Mouse (Mus musculus) embryonic facial prominence, embryonic 15.5 days (tissue): ENCODE results near the gene Gm29776. TPM values are rescaled to one million over a fixed set of nuclear protein-coding genes. Genes with fewer than 3 reads are reported as not detected.

Experiments used
- ATAC-seq: fragments of 200-750 bp; cut with Nextera tagmentation; 2 replicates; pipeline ENCODE4 v1.8.0; 2017; ENCODE audit warnings: low read depth, moderate TSS enrichment; ENCODE audit not compliant: insufficient number of reproducible peaks, low FRiP score, low TSS enrichment
- H3K27ac ChIP-seq: fragments of 300-500 bp; sonication (generic); replicated peaks from 2 replicates; pipeline ENCODE4 v1.5.1; 2015; ENCODE audit warnings: mild to moderate bottlenecking, inconsistent platforms
- H3K27me3 ChIP-seq: fragments of 300-500 bp; sonication (generic); 2 replicates; pipeline ENCODE4 v1.6.1; 2015; ENCODE audit warnings: inconsistent platforms
- H3K36me3 ChIP-seq: fragments of 300-500 bp; sonication (generic); 2 replicates; pipeline ENCODE4 v1.6.1; 2015; ENCODE audit warnings: mild to moderate bottlenecking, inconsistent platforms
- H3K4me1 ChIP-seq: fragments of 300-500 bp; sonication (generic); 2 replicates; pipeline ENCODE4 v1.6.1; 2015; ENCODE audit warnings: inconsistent platforms
- H3K4me2 ChIP-seq: fragments of 300-500 bp; sonication (generic); replicated peaks from 2 replicates; pipeline ENCODE4 v1.6.1; 2015; ENCODE audit warnings: mild to moderate bottlenecking, inconsistent platforms
- H3K4me3 ChIP-seq: fragments of 300-500 bp; sonication (generic); replicated peaks from 2 replicates; pipeline ENCODE4 v1.5.1; 2015; ENCODE audit warnings: mild to moderate bottlenecking, inconsistent platforms
- H3K9ac ChIP-seq: fragments of 300-500 bp; sonication (generic); 2 replicates; pipeline ENCODE4 v1.6.1; 2015; ENCODE audit warnings: inconsistent platforms
- H3K9me3 ChIP-seq: fragments of 300-500 bp; sonication (generic); replicated peaks from 2 replicates; pipeline ENCODE4 v1.6.1; 2016; ENCODE audit warnings: inconsistent platforms
- WGBS: fragments of 180-500 bp; shearing (Covaris S2); methylation state at CpG from one replicate; pipeline ENCODE4 v1.1.7; 2015; 5-methylcytosine and 5-hydroxymethylcytosine counted together
- microRNA-seq: library from miRNA; unstranded; fragments of <30 nt; microRNA quantifications from one replicate; pipeline ENCODE4, GENCODE M21; 2016; ENCODE audit warnings: borderline number of aligned reads
- polyA plus RNA-seq: library from polyadenylated mRNA; unstranded; fragments of >200 nt; fragmentation: Nextera tagmentation; extraction: Ambion mirVana; gene quantifications from 2 replicates; pipeline ENCODE4 v1.2.1, GENCODE M21; 2015

Gm29776 gene
- polyA plus RNA-seq, 1 experiment from 2014 or later: 0.23 TPM

DNA sequence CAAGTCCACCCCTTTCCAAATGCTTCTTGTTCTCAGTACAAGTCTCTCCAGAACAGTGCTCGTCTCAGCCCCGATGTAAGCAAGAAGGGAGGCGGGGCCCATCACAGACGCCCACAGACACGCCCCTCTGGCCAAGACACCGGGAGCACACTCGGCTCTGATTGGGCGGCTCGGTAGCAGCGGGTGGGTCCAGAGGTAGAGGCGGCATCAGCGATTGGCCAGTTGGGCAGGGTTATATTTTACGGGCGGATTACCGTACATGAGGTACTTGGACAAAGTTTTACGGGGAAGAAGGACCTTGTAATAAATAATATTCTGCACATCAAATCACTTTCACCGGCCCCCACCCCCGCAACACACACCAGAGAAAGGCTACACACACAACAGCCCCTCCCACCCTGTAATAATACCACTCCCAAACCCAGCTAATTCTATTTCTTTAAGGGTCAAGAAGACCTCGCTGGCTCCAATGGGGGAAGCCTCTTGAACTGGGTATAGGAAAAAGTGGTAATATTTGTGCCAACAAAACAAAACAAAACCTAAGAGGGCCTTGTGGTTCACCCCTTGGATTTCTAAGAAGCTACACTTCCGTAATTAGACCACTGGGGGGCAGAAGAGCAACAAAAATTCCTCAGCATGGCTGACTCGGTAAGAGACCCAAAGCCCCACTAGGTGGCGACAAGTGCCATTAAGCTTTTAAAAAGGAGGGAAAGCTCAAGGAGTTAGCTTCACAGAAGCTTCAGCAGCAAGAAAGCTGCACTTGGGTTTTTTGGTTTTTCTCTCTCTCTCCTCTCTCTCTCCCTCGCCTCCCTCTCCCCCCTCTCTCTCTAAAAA lies 47.8 kb downstream of the Gm29776 start:
- Histone ChIP-seq H3K9me3 (no peaks in the 10 kb centered on the region), H3K4me2 (no peak overlapping the region), H3K4me3 (no peak overlapping the region), H3K27ac (no peak overlapping the region), H3K27me3 (no peaks in the 10 kb centered on the region), H3K36me3 (peaks cover 65% of the 10 kb centered on the region), H3K9ac (no peak overlapping the region), H3K4me1 (peaks cover 38% of the 10 kb centered on the region)
- WGBS: 63% methylated on average over 23 of the region's 23 CpGs
- no peak for ATAC-seq

DNA sequence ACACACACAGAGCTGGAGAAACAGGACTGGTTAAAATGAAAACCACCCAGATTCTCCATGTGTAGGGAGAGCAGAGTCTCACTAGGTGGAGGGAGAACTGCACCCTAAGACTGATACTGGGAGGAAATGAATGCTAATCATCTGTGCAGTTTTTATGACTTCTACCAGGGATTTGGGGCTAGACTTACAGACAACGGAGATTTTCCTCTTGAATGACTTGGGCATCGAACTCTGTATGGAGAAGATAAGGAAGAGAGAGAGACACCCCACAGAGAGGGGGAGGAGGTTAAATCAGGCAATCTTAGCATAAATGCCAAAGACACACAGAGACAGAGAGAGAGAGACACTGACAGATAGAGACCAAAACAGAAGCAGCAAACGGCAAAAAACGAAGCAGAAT lies 50.7 kb downstream of the Gm29776 start:
- Histone ChIP-seq H3K27ac (no peak overlapping the region), H3K4me3 (no peak overlapping the region), H3K9ac (no peak overlapping the region), H3K4me2 (no peak overlapping the region), H3K9me3 (no peaks in the 10 kb centered on the region), H3K36me3 (peaks cover 83% of the 10 kb centered on the region), H3K4me1 (peaks cover 30% of the 10 kb centered on the region), H3K27me3 (no peaks in the 10 kb centered on the region)
- 84% methylated on average over 4 of the region's 4 CpGs for WGBS
- ATAC-seq: no peak

DNA sequence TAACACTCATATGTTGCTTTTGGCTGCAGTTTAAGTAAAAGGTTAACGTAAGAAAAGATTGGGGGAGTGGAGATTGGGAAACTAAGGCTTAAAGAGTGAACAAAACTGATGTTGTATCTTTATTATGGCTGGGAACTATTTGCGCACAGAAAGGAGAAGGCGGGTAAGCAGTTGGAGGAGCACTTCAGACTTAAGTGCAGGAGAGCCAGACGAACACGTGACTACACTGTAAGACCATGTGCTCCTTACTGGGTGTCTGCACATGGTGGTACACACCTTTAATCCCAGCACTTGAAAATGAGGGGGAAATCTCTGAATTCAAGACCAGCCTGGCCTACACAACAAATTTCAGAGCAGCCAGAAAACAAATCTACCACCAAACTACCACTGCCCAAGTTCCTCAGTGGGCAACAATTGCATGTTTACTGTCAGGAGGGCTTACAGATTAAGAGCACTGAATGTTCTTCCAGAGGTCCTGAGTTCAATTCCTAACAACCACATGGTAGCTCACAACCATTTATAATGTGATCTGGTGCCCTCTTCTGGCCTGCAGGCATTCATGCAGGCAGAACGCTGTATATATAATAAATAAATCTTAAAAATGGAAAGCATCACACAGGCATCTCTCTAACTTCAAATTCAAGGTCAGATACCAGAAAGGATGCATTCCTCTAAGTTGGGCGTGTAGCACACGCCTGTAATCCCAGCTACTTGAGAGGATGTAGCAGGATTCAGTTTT lies 51.6 kb downstream of the Gm29776 start:
- H3K27me3 ChIP-seq: no peaks in the 10 kb centered on the region
- H3K9ac ChIP-seq: no peak overlapping the region
- peaks cover 92% of the 10 kb centered on the region for H3K36me3 ChIP-seq
- no peak overlapping the region for H3K4me2 ChIP-seq
- H3K4me1 ChIP-seq: peaks cover 22% of the 10 kb centered on the region
- no peak overlapping the region for H3K27ac ChIP-seq
- H3K9me3 ChIP-seq: no peaks in the 10 kb centered on the region
- no peak for ATAC-seq
- no peak overlapping the region for H3K4me3 ChIP-seq
- WGBS: 91% methylated on average over 8 of the region's 8 CpGs

DNA sequence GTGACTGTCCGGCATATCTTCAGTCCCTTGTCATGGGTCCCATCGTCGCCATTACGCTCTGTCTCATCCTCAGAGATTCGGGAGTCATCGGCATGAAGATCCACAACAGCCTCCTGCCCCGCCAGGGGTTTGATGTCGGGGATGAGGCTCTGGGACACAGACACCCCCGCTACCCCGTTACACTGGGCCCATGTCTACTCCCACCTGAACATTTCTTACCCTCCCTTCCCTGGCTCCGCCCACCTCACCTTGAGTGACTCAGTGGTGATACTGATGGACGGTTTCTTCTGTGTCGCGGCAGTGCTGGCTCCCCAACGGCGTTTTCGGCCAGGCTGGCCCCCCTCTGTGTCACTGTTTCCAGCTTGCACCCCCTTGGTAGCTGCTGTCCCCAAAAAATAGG lies 52.2 kb downstream of the Gm29776 start:
- Histone ChIP-seq H3K4me2 (no peak overlapping the region), H3K4me3 (no peak overlapping the region), H3K9me3 (no peaks in the 10 kb centered on the region), H3K27me3 (no peaks in the 10 kb centered on the region), H3K4me1 (peaks cover 21% of the 10 kb centered on the region), H3K36me3 (peaks cover 88% of the 10 kb centered on the region), H3K27ac (no peak overlapping the region), H3K9ac (no peak overlapping the region)
- WGBS: 95% methylated on average over 17 of the region's 17 CpGs
- no peak for ATAC-seq

DNA sequence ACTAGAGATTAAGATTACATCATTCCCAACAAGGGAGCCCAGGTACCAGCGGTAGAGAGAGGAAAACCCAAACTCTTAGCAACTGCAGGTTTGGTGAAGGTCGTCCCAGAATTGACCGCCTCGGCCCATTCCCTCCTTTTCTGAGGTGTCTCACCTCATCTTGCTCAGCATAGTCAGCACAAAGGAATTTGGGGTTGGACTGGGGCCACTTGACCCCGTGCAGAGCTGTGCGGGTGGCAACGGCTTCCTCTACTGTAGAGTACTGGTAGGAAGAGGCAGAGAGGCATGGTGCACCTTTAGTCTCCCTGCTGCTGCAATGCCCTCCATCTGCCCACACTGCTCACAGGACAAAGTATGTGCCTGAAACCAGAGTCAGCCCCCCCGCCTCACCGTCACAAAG lies 54.3 kb downstream of the Gm29776 start:
- no peaks in the 10 kb centered on the region for H3K9me3 ChIP-seq
- no peak overlapping the region for H3K4me3 ChIP-seq
- peaks cover 22% of the 10 kb centered on the region for H3K4me1 ChIP-seq
- no peak for ATAC-seq
- H3K27ac ChIP-seq: no peak overlapping the region
- no peak overlapping the region for H3K9ac ChIP-seq
- peaks cover 68% of the 10 kb centered on the region for H3K36me3 ChIP-seq
- H3K27me3 ChIP-seq: no peaks in the 10 kb centered on the region
- no peak overlapping the region for H3K4me2 ChIP-seq
- WGBS: 87% methylated on average over 9 of the region's 9 CpGs

DNA sequence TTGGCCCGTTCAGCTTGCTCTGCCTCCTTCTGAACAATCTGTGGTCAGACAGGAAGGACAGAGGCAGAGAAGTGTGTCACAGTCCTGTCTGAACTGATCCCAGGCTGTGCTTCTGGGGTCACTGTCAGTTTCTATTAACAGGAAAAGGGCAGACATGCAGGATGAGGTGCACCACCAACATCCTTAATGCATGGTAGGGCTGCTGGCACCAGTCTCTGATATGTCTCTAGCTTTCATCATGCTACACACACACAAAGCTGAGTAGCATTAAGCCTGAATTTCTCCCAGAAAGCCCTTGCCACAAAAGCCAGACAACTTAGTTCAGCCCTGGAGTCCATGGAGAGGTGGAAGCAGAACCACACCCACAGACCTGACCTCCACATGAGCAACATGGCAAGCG lies 55.6 kb downstream of the Gm29776 start:
- WGBS: 88% methylated on average over 2 of the region's 2 CpGs

More for the DNA sequence above, 55.6 kb downstream of the Gm29776 start:
- no peak overlapping the region for H3K4me2 ChIP-seq
- no peak overlapping the region for H3K9ac ChIP-seq
- H3K27me3 ChIP-seq: no peaks in the 10 kb centered on the region
- ATAC-seq: no peak
- no peak overlapping the region for H3K27ac ChIP-seq
- H3K36me3 ChIP-seq: peaks cover 62% of the 10 kb centered on the region
- no peaks in the 10 kb centered on the region for H3K9me3 ChIP-seq
- H3K4me3 ChIP-seq: no peak overlapping the region
- H3K4me1 ChIP-seq: peaks cover 23% of the 10 kb centered on the region

Small RNA genes within 50 kb of the gene (microRNA-seq; reads per million reads assigned to microRNA genes)
- gene Mir6948: not detected

Other genes with a start within 250 kb of the Gm29776 start
- gene Lrp10, start 234.7 kb downstream of the Gm29776 start, polyA plus RNA-seq: 48.1 and 49.3 TPM in 2 replicates
- 3.4 and 3.9 TPM in 2 replicates for gene Rem2, start 222.7 kb downstream of the Gm29776 start, polyA plus RNA-seq
- gene Prmt5, start 181.3 kb downstream of the Gm29776 start, polyA plus RNA-seq: 71.2 and 74.9 TPM in 2 replicates
- 49.8 and 52.3 TPM in 2 replicates for gene Haus4, start 144.2 kb downstream of the Gm29776 start, polyA plus RNA-seq
- 49.4 and 60.2 TPM in 2 replicates for gene Ajuba, start 121.3 kb downstream of the Gm29776 start, polyA plus RNA-seq
- 7.8 and 9.3 TPM in 2 replicates for gene 4931414P19Rik, start 92.8 kb downstream of the Gm29776 start, polyA plus RNA-seq
- gene Psmb5, start 80.8 kb downstream of the Gm29776 start, polyA plus RNA-seq: 364 and 368 TPM in 2 replicates
- gene Psmb11, start 77.4 kb downstream of the Gm29776 start, polyA plus RNA-seq: 0.16 TPM in 1 of 2 replicates, not detected in the other
- not detected in 2 replicates for gene Gm17606, start 57.9 kb downstream of the Gm29776 start, polyA plus RNA-seq
- gene Cdh24, start 57.5 kb downstream of the Gm29776 start, polyA plus RNA-seq: 4.5 and 4.8 TPM in 2 replicates
- 74.2 and 75.5 TPM in 2 replicates for gene 1700123O20Rik, start 12.6 kb downstream of the Gm29776 start, polyA plus RNA-seq
- gene Acin1, start 11.9 kb downstream of the Gm29776 start, polyA plus RNA-seq: 130 and 132 TPM in 2 replicates
- gene Cebpe, start 13.3 kb upstream of the Gm29776 start, polyA plus RNA-seq: not detected in 2 replicates
- 6.5 and 6.8 TPM in 2 replicates for gene Slc7a8, start 83.1 kb upstream of the Gm29776 start, polyA plus RNA-seq
- not detected in 2 replicates for gene Rnf212b, start 115.3 kb upstream of the Gm29776 start, polyA plus RNA-seq
- 9.7 and 10.1 TPM in 2 replicates for gene Homez, start 172.1 kb upstream of the Gm29776 start, polyA plus RNA-seq
- gene Ppp1r3e, start 178.7 kb upstream of the Gm29776 start, polyA plus RNA-seq: 0.83 and 1.2 TPM in 2 replicates
- gene Bcl2l2, start 184.5 kb upstream of the Gm29776 start, polyA plus RNA-seq: 4.1 and 5.0 TPM in 2 replicates
- gene Gm20521, start 184.6 kb upstream of the Gm29776 start, polyA plus RNA-seq: not detected in 2 replicates
- gene Pabpn1, start 193.7 kb upstream of the Gm29776 start, polyA plus RNA-seq: 124 and 125 TPM in 2 replicates
- gene Slc22a17, start 214.3 kb upstream of the Gm29776 start, polyA plus RNA-seq: 81.7 and 93.6 TPM in 2 replicates
- gene Efs, start 227.3 kb upstream of the Gm29776 start, polyA plus RNA-seq: 59.7 and 63.4 TPM in 2 replicates
- gene Il25, start 233.9 kb upstream of the Gm29776 start, polyA plus RNA-seq: 0.47 TPM in 1 of 2 replicates, not detected in the other
- 8.9 and 9.4 TPM in 2 replicates for gene Cmtm5, start 237.4 kb upstream of the Gm29776 start, polyA plus RNA-seq